Mouse (Mus musculus) lung, postnatal 36 days (tissue): ENCODE measurements around the gene Lpin1.

Experiments used
- DNase-seq: peaks from one replicate; pipeline ENCODE4 v3.0.0; 2022; ENCODE audit warnings: mixed read lengths

The Lpin1 gene

DNA sequence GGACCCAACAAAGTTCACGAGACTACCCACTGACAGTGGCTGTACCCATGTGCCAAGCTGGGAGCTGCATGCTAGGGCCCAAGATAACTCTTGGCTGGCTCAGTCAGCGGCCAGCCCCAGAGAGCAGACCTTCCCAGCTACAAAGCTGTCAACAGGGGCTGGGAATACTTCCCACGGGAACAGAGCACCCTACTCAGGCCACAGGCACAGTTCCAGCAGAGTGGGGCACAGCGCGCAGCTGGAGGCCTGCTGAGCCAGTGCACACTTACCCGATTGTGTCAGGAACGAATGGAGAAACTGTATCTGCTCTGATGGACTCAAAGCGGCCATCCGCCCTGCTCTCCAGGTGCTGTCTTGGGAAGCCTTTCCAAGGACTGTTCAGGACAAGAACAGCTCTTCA, 95.6 kb downstream of the Lpin1 start:
- no peak for DNase-seq

DNA sequence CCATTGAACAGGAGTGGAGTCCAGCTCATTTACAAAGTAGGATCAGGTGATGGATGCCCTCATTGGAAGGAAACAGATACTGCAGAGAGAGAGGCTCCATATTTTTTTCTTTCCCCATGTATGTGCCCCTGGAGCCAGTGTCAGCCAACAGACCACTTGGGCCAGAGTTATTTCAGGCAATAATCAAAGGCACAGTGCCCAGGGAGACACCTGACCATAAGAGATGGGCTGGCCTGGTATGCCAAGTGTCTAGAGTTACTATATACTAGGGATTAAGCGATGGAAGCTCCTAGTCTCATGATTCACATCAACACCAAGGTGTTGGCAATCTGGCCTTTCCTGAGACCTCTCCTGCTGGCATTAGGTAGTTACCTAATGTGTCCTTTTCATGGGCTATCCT, 97.8 kb downstream of the Lpin1 start:
- no peak for DNase-seq

DNA sequence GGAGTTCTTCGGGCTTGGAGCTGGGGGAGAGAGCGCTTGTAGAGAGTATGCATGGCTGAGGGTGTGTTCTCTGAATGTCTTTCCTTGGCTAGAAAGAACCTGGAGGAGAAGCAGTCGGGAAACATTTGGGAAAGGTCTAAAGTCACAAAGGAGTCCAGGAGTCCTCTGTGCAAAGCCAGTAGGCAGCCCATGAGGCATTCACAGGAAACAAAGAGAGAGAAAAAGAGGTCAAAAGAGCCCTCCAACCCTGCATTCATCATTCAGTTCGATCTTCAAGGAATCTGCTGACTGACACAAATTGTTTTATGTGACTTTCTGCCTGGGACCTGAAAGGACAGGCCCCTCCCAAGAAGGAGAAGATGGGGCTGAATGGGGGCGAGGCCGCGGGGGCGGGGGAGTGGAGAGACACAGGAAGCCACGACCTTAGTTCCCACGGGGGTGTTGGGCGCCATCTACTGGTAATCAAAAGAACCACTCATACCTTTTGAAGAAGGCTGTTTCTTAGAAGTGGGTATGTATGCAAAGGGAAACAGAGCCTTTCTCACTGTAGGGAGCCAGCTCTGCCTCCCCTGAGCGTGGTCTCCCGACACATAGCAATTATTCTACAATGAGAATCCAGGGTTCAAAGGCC, 101.5 kb downstream of the Lpin1 start:
- peak; percentile 74 for DNase-seq

DNA sequence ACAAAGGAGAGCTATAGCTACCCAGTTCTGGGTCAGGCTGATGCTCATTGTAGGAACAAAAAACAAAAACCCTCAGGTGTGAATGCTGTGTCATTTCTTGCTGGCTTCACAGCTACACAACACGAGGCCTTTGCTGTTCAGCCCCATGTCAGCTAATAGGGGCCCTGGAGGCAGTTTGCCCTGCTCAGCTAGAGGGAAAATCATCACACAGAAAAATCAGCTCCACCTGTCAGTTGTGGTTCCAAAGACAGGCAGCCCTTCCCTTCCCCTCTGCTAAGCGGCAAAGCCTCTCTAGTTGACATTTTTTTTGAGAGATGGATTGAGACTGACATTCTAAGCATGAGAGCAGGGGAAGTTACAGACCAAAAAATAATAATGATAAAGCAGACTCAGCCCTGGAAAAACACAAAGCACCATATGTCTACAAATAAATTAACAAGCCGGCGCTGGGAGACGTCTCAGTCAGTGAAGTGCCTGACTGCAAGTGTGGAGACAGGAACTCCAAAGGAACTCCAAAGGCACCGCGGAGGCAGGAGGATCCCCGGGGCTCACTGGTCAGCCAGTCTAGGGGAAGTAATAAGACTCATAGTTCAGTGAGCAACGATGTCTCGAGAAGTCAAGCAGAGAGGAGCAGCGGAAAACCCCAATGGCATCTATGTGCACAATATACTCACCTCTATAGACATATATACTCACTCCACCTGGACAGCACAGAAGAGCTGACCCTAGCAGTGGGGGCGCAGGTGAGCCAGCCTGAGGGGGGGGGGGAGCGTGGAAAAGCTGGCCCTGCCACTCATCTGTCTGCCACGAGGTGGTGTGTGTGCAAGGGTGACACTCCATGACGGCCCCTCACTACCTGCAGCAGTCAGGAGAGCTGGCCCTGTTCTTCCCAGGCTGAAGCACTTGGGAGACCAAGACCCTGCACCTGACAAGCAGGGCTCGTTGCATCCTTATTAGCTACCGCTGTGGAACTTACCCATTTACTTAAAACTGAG, 103.7 kb downstream of the Lpin1 start:
- DNase-seq, result no peak

DNA sequence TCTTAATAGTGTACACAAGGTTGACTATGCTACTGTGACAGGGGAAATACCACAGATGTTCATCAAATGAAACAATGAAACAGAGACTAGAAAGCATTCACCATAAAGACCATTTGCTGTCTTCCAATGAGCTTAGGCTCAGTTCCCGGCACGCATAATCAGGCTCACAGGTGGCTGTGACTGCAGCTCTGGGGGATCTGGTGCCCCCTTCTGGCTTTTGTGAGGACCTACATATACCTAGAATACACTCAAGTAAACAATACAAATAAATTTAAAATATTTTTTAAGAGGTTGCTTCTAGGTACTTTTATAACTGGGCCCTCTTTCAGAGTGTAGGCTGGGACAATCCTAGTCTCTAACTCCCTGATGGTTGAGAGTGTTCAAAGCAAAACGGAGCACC, 106.5 kb downstream of the Lpin1 start:
- DNase-seq, result no peak

DNA sequence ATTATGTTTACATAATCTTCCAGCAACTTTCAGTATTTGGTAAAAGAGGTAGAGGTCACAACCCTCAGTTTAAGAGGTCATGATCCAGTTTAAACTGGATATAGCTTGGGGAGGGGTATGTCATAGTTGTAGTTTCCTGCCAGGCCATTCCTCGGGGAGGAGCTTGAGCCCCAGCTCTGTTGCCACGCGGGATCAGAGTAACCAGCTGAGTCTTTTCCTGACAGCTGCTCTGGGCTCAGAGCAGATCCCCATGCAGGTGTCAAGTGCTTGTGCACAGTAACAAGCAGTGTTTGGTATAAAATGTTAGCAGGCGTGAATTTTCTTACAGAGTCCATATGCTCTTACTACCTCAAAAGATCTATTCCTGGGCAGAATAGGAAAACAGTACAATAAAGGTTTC, 112.8 kb downstream of the Lpin1 start:
- no peak for DNase-seq

DNA sequence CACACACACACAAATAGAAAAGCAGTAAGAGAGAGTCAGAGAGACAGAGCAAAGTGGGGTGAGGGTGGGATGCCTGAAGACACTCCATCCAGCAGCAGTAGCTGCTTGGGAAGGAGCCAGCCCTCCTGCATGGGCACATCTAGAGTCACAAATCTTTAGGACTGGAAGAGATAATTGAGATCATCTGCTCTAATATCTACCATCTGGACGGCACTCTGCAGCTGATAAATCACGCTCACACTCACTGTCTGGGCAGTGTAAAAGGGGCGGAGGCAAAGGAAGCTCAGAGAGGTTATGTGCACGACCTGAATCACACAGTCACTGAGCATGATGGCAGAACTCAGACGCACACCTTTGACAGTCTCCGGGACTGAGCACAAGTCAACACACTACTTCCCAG, 118.1 kb downstream of the Lpin1 start:
- DNase-seq, result no peak

DNA sequence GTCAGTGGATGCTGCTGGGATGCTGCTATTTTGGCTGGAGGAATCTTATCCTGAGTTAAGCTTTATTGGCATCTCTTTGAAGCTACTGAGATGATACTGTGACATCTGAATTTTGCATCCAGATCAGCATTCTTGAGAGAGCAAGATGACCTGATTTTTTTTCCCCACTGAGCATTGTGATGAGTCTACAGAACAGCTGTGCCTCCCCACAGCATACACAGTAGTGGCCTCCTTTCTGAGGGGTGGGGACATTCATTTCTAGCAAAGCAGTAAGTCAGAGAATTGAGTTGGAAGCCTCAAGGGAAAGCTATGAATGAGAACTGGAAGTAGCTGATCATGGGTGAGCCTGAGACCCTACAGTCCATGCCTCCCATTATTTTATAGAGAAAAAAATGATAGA, 121.9 kb downstream of the Lpin1 start:
- DNase-seq, result no peak

DNA sequence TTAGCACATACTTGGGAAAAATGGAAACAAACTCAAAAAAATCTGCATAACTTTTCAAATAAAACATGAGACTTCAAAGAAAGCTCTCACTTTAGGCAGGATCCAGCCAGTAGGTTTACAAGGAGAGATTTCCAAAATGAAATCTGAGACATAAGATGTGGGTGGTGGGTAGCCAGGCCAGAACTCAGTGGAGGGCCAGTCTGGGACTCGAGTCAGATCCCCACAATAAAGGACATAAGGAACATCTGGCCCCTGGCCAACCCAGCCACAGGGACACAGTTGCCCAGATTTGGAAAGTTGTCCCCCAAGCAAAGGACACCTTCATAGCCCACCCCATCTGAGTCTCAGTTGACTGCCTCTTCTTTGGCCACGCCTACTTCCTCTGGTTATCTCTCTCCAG, 123.3 kb downstream of the Lpin1 start:
- no peak for DNase-seq
